Mouse (Mus musculus) testis, adult 2 months (tissue): ENCODE measurements around the gene Pkn3.

ENCODE experiments used
- CTCF ChIP-seq: fragments of 200-500 bp; IDR thresholded peaks from 2 replicates; pipeline ENCODE4 v1.5.1; 2012; ENCODE audit warnings: low read depth, mild to moderate bottlenecking, inconsistent platforms, low read length, moderate library complexity; ENCODE audit not compliant: control insufficient read depth, insufficient read depth, insufficient replicate concordance
- POLR2A ChIP-seq: fragments of 200-500 bp; IDR thresholded peaks from 2 replicates; pipeline ENCODE4 v1.6.1; 2012; ENCODE audit warnings: low read depth, mild to moderate bottlenecking, inconsistent platforms, low read length, moderate library complexity; ENCODE audit not compliant: control insufficient read depth

GRCm38 (mm10) chr2:30120269-30120668 is 42.8 kb downstream of the Pkn3 start:
- no peak for TF ChIP-seq POLR2A
- TF ChIP-seq CTCF, result no peak
